In genomic region chr16:91561099-91561498, GRCm38 (mm10) we compare ENCODE assay signal across 8 mouse cellular contexts. TPM values are rescaled to one million over a fixed set of nuclear protein-coding genes. Genes with fewer than 3 reads are reported as not detected.
DNase-seq lines count a peak whose midpoint lies in the region; ATAC-seq and TF ChIP-seq lines count a peak whose summit lies in the region.

No protein-coding gene starts in this region.

- no peaks in the 10 kb centered on the region for H3K27me3 ChIP-seq in heart, embryonic 11.5 days (ENCODE audit: control insufficient read depth, insufficient read depth, low read length)

- peak; percentile 56 to 64 for DNase-seq in heart, adult 18-20 months
- DNase-seq in 416B (ENCODE audit: low read depth), result peak; percentile 75
- DNase-seq in urinary bladder, postnatal 14 days (ENCODE audit: low spot score), result no peak
- no peak for DNase-seq in urinary bladder, postnatal 4 days (ENCODE audit: low spot score in 2 of 2)

- H3K4me3 ChIP-seq in heart, embryonic 11.5 days (ENCODE audit: low read depth, low read length), result no peak overlapping the region
- H3K4me3 ChIP-seq in bone marrow macrophage, adult 2 months (ENCODE audit: insufficient read depth, low read length), result no peak overlapping the region

- H3K9me3 ChIP-seq in heart, embryonic 11.5 days (replicated peaks; ENCODE audit: control insufficient read depth, low read length), result no peaks in the 10 kb centered on the region

- peak; percentile 18; the same call in 1 of the 2 replicates for TF ChIP-seq CTCF in bone marrow macrophage, adult 2 months (IDR thresholded peaks at IDR 0.05; ENCODE audit: low read depth, low read length)

- WGBS in heart, embryonic 11.5 days (ENCODE audit: insufficient replicate concordance), result 44% methylated on average over 9 of the region's 9 CpGs

- no peak for TF ChIP-seq POLR2A in bone marrow macrophage, adult 2 months (IDR thresholded peaks at IDR 0.05; ENCODE audit: borderline replicate concordance, low read depth, low read length)

- H3K4me1 ChIP-seq in heart, embryonic 11.5 days (ENCODE audit: control insufficient read depth, insufficient read depth, low read length), result no peaks in the 10 kb centered on the region
- peaks cover 28% of the 10 kb centered on the region for H3K4me1 ChIP-seq in bone marrow macrophage, adult 2 months (ENCODE audit: control insufficient read depth, insufficient read depth, low read length)

- H3K4me2 ChIP-seq in heart, embryonic 11.5 days, result no peak overlapping the region

- no peak for ATAC-seq in heart, embryonic 11.5 days (replicated peaks; ENCODE audit: insufficient number of reproducible peaks, low FRiP score, low TSS enrichment)
- ATAC-seq in granulocyte monocyte progenitor cell, adult 5-6 weeks (replicated peaks; ENCODE audit: poor library complexity, severe bottlenecking), result peak; percentile 64
- peak; percentile 70 for ATAC-seq in megakaryocyte progenitor cell, adult 5-6 weeks (replicated peaks; ENCODE audit: poor library complexity)

- no peak overlapping the region for H3K9ac ChIP-seq in heart, embryonic 11.5 days (ENCODE audit: low read depth, low read length)

- peaks cover 36% of the 10 kb centered on the region for H3K36me3 ChIP-seq in heart, embryonic 11.5 days (ENCODE audit: control insufficient read depth, insufficient read depth, low read length)

- H3K27ac ChIP-seq in heart, embryonic 11.5 days (ENCODE audit: low read depth, low read length), result no peak overlapping the region
- peak overlapping the region; percentile 86 for H3K27ac ChIP-seq in bone marrow macrophage, adult 2 months (ENCODE audit: insufficient read depth, low read depth, low read length)

RNA-seq across cellular contexts. Expression of gene Ifngr2, which starts 14.2 kb away (rescaled TPM):
- 100 to 1,000 TPM; 121 to 129 TPM for total RNA-seq in heart, adult 18-20 months (2021)
- polyA plus RNA-seq in heart, embryonic 11.5 days (2014; fragmentation: Nextera tagmentation; extraction: Ambion mirVana), result 77.9 and 95.2 TPM in 2 replicates
- polyA plus RNA-seq in bone marrow macrophage, adult 2 months (2012; ENCODE audit: insufficient read depth, insufficient read length, missing spikeins), result 193 and 222 TPM in 2 replicates
- 29.2 TPM in 2 replicates for total RNA-seq in granulocyte monocyte progenitor cell, adult 5-6 weeks (2014; fragmentation: Nextera tagmentation)
- 12.8 and 13.0 TPM in 2 replicates for total RNA-seq in granulocyte monocyte progenitor cell, adult 5-6 weeks (2017)
- 17.4 and 20.3 TPM in 2 replicates for total RNA-seq in megakaryocyte progenitor cell, adult 5-6 weeks (2015)
- 14.1 and 16.0 TPM in 2 replicates for total RNA-seq in megakaryocyte progenitor cell, adult 5-6 weeks (2017)

RNA-seq across cellular contexts. Expression of gene Tmem50b, which starts 36.5 kb away (rescaled TPM):
- 10 to 100 TPM; 42.4 to 46.6 TPM for total RNA-seq in heart, adult 18-20 months (2021)
- polyA plus RNA-seq in heart, embryonic 11.5 days (2014; fragmentation: Nextera tagmentation; extraction: Ambion mirVana), result 60.5 and 68.8 TPM in 2 replicates
- 78.7 and 80.3 TPM in 2 replicates for polyA plus RNA-seq in bone marrow macrophage, adult 2 months (2012; ENCODE audit: insufficient read depth, insufficient read length, missing spikeins)
- total RNA-seq in granulocyte monocyte progenitor cell, adult 5-6 weeks (2014; fragmentation: Nextera tagmentation), result 56.8 and 64.9 TPM in 2 replicates
- total RNA-seq in granulocyte monocyte progenitor cell, adult 5-6 weeks (2017), result 38.5 and 41.1 TPM in 2 replicates
- 51.9 and 59.3 TPM in 2 replicates for total RNA-seq in megakaryocyte progenitor cell, adult 5-6 weeks (2015)
- 42.9 and 44.3 TPM in 2 replicates for total RNA-seq in megakaryocyte progenitor cell, adult 5-6 weeks (2017)

RNA-seq across cellular contexts. Expression of gene Dnajc28, which starts 57.7 kb away (rescaled TPM):
- total RNA-seq in heart, adult 18-20 months (2021), result 10 to 100 TPM; 35.1 to 40.1 TPM
- 2.2 and 3.5 TPM in 2 replicates for polyA plus RNA-seq in heart, embryonic 11.5 days (2014; fragmentation: Nextera tagmentation; extraction: Ambion mirVana)
- 7.5 and 7.9 TPM in 2 replicates for polyA plus RNA-seq in bone marrow macrophage, adult 2 months (2012; ENCODE audit: insufficient read depth, insufficient read length, missing spikeins)
- total RNA-seq in granulocyte monocyte progenitor cell, adult 5-6 weeks (2014; fragmentation: Nextera tagmentation), result 2.4 and 2.8 TPM in 2 replicates
- total RNA-seq in granulocyte monocyte progenitor cell, adult 5-6 weeks (2017), result 6.1 and 9.2 TPM in 2 replicates
- 2.3 and 3.9 TPM in 2 replicates for total RNA-seq in megakaryocyte progenitor cell, adult 5-6 weeks (2015)
- 4.1 and 5.7 TPM in 2 replicates for total RNA-seq in megakaryocyte progenitor cell, adult 5-6 weeks (2017)

Comparison
In these comparisons a context has a peak if more than half of its experiments do, and no peak if none do; other contexts are left out.
1. DNase-seq: peak in heart, adult 18-20 months (2 of 2) and 416B (single experiment); none in urinary bladder, postnatal 14 days (single experiment) and urinary bladder, postnatal 4 days (0 of 2).
2. RNA of gene Ifngr2, which starts 14.2 kb away (total RNA-seq): 121 to 129 TPM in heart, adult 18-20 months; 12.8 to 29.2 TPM in granulocyte monocyte progenitor cell, adult 5-6 weeks and 14.1 to 20.3 TPM in megakaryocyte progenitor cell, adult 5-6 weeks; every median in the first group is over 4 times any median in the second.